Mouse (Mus musculus) kidney, adult 10 weeks (tissue): ENCODE results near the gene Cbx8. TPM values are rescaled to one million over a fixed set of nuclear protein-coding genes. Genes with fewer than 3 reads are reported as not detected.

ENCODE experiments used
- polyA plus RNA-seq: library from polyadenylated mRNA; stranded (reverse); fragments of 350-450 nt; fragmentation: Illumina TruSeq; extraction: RNeasy Lipid Tissue Mini Kit (QIAGEN cat#74804); gene quantifications from one replicate; pipeline ENCODE4 v1.2.3, GENCODE M21; 2014; ENCODE audit warnings: low read depth, low replicate concordance

Cbx8 gene
- 0.20 TPM for polyA plus RNA-seq

GRCm38 (mm10) chr11:119040600-119041324, at the start of gene Cbx8:
Cbx8 (minus strand) TSS chr11:119040969.

GRCm38 (mm10) chr11:119086144-119086971, 45.6 kb upstream of the Cbx8 start, which contains the start of gene Cbx4:
Cbx4 (minus strand) TSS chr11:119086221.

DNA sequence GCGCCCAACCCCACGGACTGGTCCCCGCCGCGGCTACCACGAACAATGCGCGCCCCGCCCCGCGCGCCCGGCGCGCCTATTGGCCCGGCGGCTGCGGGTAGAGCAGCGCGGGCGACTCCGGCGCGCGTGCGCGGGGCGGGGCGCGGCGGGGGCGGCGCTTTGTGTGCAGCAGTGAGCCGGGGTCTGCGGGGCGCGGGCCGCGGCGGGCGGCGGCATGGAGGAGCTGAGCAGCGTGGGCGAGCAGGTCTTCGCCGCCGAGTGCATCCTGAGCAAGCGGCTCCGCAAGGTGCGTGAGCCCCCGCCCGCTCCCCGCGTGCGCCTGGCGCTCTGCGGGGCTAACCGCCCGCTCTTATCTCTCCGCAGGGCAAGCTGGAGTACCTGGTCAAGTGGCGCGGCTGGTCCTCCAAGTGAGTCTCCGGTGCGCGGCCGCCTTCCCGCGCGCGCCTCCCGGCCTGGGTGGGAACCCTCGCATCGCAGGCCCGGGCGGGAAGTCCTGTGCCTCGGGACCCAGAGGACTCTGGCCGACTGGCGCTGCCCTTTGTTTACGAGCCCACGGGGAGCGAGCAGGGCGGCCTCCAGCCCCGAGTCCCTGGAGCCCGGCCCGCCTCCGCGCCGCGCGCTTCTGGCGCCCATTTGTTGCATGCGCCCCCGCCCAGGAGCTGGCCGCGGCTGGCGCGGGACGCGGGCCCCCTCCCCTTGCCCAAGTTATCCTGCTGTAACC, 17.7 kb downstream of the Cbx8 start, which contains the start of gene Cbx2:
Gene Cbx2, plus strand, starts transcription at position 68 of the 721 bp plus-strand sequence.

DNA sequence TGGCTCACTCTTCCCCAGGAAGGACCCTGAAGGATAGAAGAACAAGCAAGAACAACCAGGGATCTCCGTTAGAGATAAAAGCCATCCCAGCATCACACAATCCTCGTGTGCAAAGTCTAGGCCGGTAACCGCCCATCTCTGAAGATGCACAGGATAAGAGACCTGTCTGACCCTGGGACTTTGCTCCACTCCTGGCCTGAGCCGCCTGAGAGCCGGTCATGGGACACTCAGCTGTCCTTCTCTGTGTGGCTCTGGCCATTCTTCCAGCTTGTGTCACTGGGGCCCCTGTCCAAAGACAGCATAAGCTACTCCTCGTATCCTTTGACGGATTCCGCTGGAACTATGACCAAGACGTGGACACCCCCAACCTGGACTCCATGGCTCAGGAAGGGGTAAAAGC, 52.8 kb downstream of the Cbx8 start, which contains the start of gene Enpp7:
Gene Enpp7, plus strand, starts transcription at position 190 of the 400 bp plus-strand sequence.

Other genes starting within 250 kb of the Cbx8 start
- gene Rbfox3, start 129.4 kb downstream of the Cbx8 start, polyA plus RNA-seq: not detected
- gene Enpp7, start 52.8 kb downstream of the Cbx8 start, polyA plus RNA-seq: not detected
- gene Cbx2, start 18.0 kb downstream of the Cbx8 start, polyA plus RNA-seq: 0.32 TPM
- gene Cbx4, start 45.3 kb upstream of the Cbx8 start, polyA plus RNA-seq: 2.6 TPM
- 6.4 TPM for gene Tbc1d16, start 187.5 kb upstream of the Cbx8 start, polyA plus RNA-seq
- not detected for gene Ccdc40, start 187.6 kb upstream of the Cbx8 start, polyA plus RNA-seq
- gene Gaa, start 226.9 kb upstream of the Cbx8 start, polyA plus RNA-seq: 0.24 TPM